Mouse (Mus musculus) hindbrain, embryonic 11.5 days (tissue): ENCODE data around the gene Fbxl17. TPM values are rescaled to one million over a fixed set of nuclear protein-coding genes. Genes with fewer than 3 reads are reported as not detected.

Experiments used
- ATAC-seq: fragments of 200-750 bp; cut with Nextera tagmentation; 2 replicates; pipeline ENCODE4 v1.8.0; 2017; ENCODE audit warnings: mild to moderate bottlenecking, moderate TSS enrichment, moderate library complexity; ENCODE audit not compliant: low FRiP score
- DNase-seq: peaks from one replicate; pipeline ENCODE4 v3.0.0-alpha.2; 2015; ENCODE audit warnings: low spot score
- H3K27ac ChIP-seq: fragments of 300-500 bp; sonication (generic); 2 replicates; pipeline ENCODE4 v1.5.1; 2014; ENCODE audit warnings: mild to moderate bottlenecking, low read depth, low read length
- H3K27me3 ChIP-seq: fragments of 300-500 bp; sonication (generic); 2 replicates; pipeline ENCODE4 v1.6.1; 2014; ENCODE audit warnings: mild to moderate bottlenecking, low read length, moderate library complexity, mixed read lengths; ENCODE audit not compliant: control insufficient read depth, insufficient read depth
- H3K36me3 ChIP-seq: fragments of 300-500 bp; sonication (generic); 2 replicates; pipeline ENCODE4 v1.6.1; 2014; ENCODE audit warnings: mild to moderate bottlenecking, low read length, moderate library complexity, mixed read lengths; ENCODE audit not compliant: control insufficient read depth, insufficient read depth
- H3K4me1 ChIP-seq: fragments of 300-500 bp; sonication (generic); replicated peaks from 2 replicates; pipeline ENCODE4 v1.6.1; 2014; ENCODE audit warnings: low read length, mixed read lengths; ENCODE audit not compliant: control insufficient read depth, insufficient read depth
- H3K4me2 ChIP-seq: fragments of 300-500 bp; sonication (generic); replicated peaks from 2 replicates; pipeline ENCODE4 v1.6.1; 2014; ENCODE audit warnings: mild to moderate bottlenecking, low read depth, low read length
- H3K4me3 ChIP-seq: fragments of 300-500 bp; sonication (generic); 2 replicates; pipeline ENCODE4 v1.5.1; 2014; ENCODE audit warnings: low read depth, low read length
- H3K9ac ChIP-seq: fragments of 300-500 bp; sonication (generic); 2 replicates; pipeline ENCODE4 v1.6.1; 2014; ENCODE audit warnings: low read depth, low read length
- H3K9me3 ChIP-seq: fragments of 300-500 bp; sonication (generic); 2 replicates; pipeline ENCODE4 v1.6.1; 2016; ENCODE audit warnings: low read length; ENCODE audit not compliant: control insufficient read depth
- WGBS: fragments of 180-500 bp; shearing (Covaris S2); extraction: QIAGEN DNeasy Blood & Tissue Kit; methylation state at CpG from one replicate; pipeline ENCODE4 v1.1.7; 2014; 5-methylcytosine and 5-hydroxymethylcytosine counted together
- polyA plus RNA-seq: library from polyadenylated mRNA; unstranded; fragments of >200 nt; fragmentation: Nextera tagmentation; extraction: Ambion mirVana; gene quantifications from 2 replicates; pipeline ENCODE4 v1.2.1, GENCODE M21; 2014

The Fbxl17 gene
- polyA plus RNA-seq, 1 experiment from 2014 or later, result 9.1 TPM

- Histone ChIP-seq H3K27me3 (no peaks in the 10 kb centered on the region), H3K4me3 (no peak overlapping the region), H3K9me3 (no peaks in the 10 kb centered on the region), H3K4me2 (no peak overlapping the region), H3K9ac (no peak overlapping the region), H3K27ac (no peak overlapping the region), H3K4me1 (no peaks in the 10 kb centered on the region), H3K36me3 (no peaks in the 10 kb centered on the region)
- WGBS, result 54% methylated on average over 4 of the region's 4 CpGs
- ATAC-seq (no peak), DNase-seq (no peak)
Observed at GRCm38 (mm10) chr17:63029105-63029504, 470.7 kb downstream of the Fbxl17 start.

- Histone ChIP-seq H3K4me2 (no peak overlapping the region), H3K4me3 (no peak overlapping the region), H3K36me3 (no peaks in the 10 kb centered on the region), H3K27ac (no peak overlapping the region), H3K27me3 (no peaks in the 10 kb centered on the region), H3K9ac (no peak overlapping the region), H3K9me3 (no peaks in the 10 kb centered on the region), H3K4me1 (no peaks in the 10 kb centered on the region)
- ATAC-seq (no peak), DNase-seq (no peak)
- WGBS, result 57% methylated on average over 15 of the region's 15 CpGs
Observed at GRCm38 (mm10) chr17:63025238-63025637, 474.6 kb downstream of the Fbxl17 start.

DNA sequence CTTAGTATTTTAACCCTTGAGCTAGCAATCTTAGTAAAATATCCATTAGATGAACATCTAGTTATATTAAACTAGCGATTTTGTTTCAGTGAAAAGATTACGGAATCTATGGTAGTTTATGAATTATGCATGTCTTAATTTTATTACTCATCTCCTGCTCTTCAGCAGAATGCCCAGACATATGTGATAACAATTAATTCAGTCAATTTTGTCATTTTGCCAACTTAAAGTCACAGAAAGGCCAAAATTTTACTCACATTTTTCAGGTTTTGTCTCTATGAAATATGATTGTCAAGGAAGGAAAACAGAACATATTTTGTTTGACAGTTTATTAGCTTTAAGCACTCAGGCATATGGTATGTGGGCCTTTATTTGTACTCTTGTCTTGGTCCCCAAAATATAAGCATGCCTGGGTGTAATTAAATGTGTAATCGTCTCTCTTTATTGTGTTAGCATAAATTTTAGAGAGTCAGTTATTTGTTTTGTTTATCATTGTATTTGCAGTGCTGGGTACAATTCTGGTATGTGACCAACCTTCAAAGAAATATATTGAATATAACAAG lies 482.1 kb downstream of the Fbxl17 start:
- H3K4me1 ChIP-seq, result no peaks in the 10 kb centered on the region
- H3K27ac ChIP-seq, result no peak overlapping the region
- H3K9me3 ChIP-seq, result no peaks in the 10 kb centered on the region
- no peak overlapping the region for H3K4me2 ChIP-seq
- H3K27me3 ChIP-seq, result no peaks in the 10 kb centered on the region
- H3K36me3 ChIP-seq, result no peaks in the 10 kb centered on the region
- ATAC-seq, result no peak
- 88% methylated on average over 3 of the region's 3 CpGs for WGBS
- H3K4me3 ChIP-seq, result no peak overlapping the region
- H3K9ac ChIP-seq, result no peak overlapping the region
- no peak for DNase-seq

GRCm38 (mm10) chr17:63012571-63012923 lies 487.3 kb downstream of the Fbxl17 start:
- ATAC-seq (no peak), DNase-seq (no peak)
- no peaks in the 10 kb centered on the region for H3K9me3 ChIP-seq
- no peak overlapping the region for H3K9ac ChIP-seq
- H3K4me1 ChIP-seq, result 0 out of 2 replicates have a peak, but pooled peaks cover 2% of the 10 kb centered on the region
- WGBS, result 61% methylated on average over 3 of the region's 3 CpGs
- H3K4me3 ChIP-seq, result no peak overlapping the region
- no peaks in the 10 kb centered on the region for H3K36me3 ChIP-seq
- no peak overlapping the region for H3K27ac ChIP-seq
- H3K4me2 ChIP-seq, result no peak overlapping the region
- H3K27me3 ChIP-seq, result no peaks in the 10 kb centered on the region

- Histone ChIP-seq H3K4me3 (no peak overlapping the region), H3K9me3 (no peaks in the 10 kb centered on the region), H3K27ac (no peak overlapping the region), H3K36me3 (no peaks in the 10 kb centered on the region), H3K4me2 (no peak overlapping the region), H3K9ac (no peak overlapping the region), H3K27me3 (no peaks in the 10 kb centered on the region), H3K4me1 (0 out of 2 replicates have a peak, but pooled peaks cover 2% of the 10 kb centered on the region)
- DNase-seq (no peak), ATAC-seq (no peak; the same call in 1 of the 2 replicates)
- 83% methylated on average over 13 of the region's 13 CpGs for WGBS
Observed at GRCm38 (mm10) chr17:63011893-63012570, 487.8 kb downstream of the Fbxl17 start.

DNA sequence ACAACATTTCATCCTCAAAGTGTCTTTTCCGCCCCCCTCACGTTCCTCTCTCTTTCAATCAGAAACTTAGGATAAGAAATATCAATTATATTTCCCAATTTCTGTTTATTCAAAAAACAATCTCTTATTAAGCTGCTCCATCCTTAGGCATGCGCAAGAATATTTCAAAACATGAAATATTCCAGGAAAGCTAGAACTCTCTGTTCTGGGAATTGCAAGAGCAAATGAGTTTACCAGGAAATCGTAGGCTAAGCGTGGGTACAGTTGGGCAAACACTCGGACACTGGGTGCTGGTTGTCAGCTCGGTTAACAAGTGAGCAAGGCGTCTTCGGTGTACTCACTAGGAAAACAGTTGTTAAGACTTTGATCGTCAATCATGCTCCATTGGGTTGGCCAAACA lies 489.0 kb downstream of the Fbxl17 start:
- no peak overlapping the region for H3K27ac ChIP-seq
- ATAC-seq, result no peak
- no peak overlapping the region for H3K4me2 ChIP-seq
- no peak overlapping the region for H3K4me3 ChIP-seq
- no peaks in the 10 kb centered on the region for H3K9me3 ChIP-seq
- no peaks in the 10 kb centered on the region for H3K27me3 ChIP-seq
- 92% methylated on average over 10 of the region's 10 CpGs for WGBS
- 0 out of 2 replicates have a peak, but pooled peaks cover 2% of the 10 kb centered on the region for H3K4me1 ChIP-seq
- no peaks in the 10 kb centered on the region for H3K36me3 ChIP-seq
- no peak for DNase-seq
- H3K9ac ChIP-seq, result no peak overlapping the region

GRCm38 (mm10) chr17:63008788-63009187 lies 491.0 kb downstream of the Fbxl17 start:
- DNase-seq (no peak), ATAC-seq (peak; percentile 49; the same call in 1 of the 2 replicates)
- no peak overlapping the region for H3K4me3 ChIP-seq
- 0 out of 2 replicates have a peak, but pooled peaks cover 2% of the 10 kb centered on the region for H3K4me1 ChIP-seq
- H3K4me2 ChIP-seq, result no peak overlapping the region
- H3K9me3 ChIP-seq, result no peaks in the 10 kb centered on the region
- H3K9ac ChIP-seq, result no peak overlapping the region
- H3K36me3 ChIP-seq, result no peaks in the 10 kb centered on the region
- H3K27me3 ChIP-seq, result no peaks in the 10 kb centered on the region
- H3K27ac ChIP-seq, result peak overlapping the region; percentile 67; the same call in 1 of the 2 replicates
- 70% methylated on average over 4 of the region's 4 CpGs for WGBS

DNA sequence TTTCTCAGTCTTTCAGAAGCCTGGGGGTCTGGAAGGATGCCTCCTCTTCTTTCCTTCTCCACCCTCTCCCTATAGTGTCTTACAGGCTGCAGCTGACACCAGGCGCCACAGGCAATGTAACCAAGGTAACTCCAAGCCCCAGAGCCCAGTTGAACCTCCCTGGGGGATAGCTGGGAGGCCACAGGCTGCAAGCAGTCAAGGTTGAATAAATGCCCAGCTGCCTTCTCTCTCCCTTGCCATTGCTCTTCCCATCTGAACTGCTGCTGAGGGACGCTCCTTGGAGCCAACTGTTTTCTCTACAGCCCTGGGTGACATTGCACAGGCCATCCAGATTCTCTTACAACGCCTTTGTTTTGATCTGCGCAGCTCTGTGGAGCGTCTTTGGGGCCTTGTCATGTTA lies 491.5 kb downstream of the Fbxl17 start:
- DNase-seq (peak; percentile 74), ATAC-seq (peak; percentile 91)
- WGBS, result 41% methylated on average over 5 of the region's 5 CpGs
- H3K9ac ChIP-seq, result no peak overlapping the region
- 0 out of 2 replicates have a peak, but pooled peaks cover 2% of the 10 kb centered on the region for H3K4me1 ChIP-seq
- no peaks in the 10 kb centered on the region for H3K9me3 ChIP-seq
- H3K4me3 ChIP-seq, result no peak overlapping the region
- H3K36me3 ChIP-seq, result no peaks in the 10 kb centered on the region
- no peak overlapping the region for H3K4me2 ChIP-seq
- H3K27ac ChIP-seq, result peak overlapping the region; percentile 67
- no peaks in the 10 kb centered on the region for H3K27me3 ChIP-seq

DNA sequence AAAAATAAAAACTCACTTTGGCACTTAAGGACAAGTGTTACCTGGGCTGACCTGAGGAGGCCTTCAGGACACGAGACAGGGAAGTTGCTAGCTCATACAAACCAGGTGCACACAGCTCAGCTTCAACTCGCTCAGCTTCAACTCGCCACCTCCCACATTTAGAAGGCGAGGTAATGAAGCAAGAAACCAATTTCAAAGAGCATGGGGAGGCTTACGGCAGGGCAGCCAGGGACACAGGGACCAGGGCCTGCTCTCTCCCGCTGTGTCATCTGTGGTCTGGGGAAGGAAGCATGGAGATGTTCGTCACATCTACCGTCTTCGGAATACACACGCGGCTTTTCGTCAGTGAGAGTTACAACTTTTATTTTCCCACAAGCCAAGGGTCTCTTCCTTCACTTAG lies 491.9 kb downstream of the Fbxl17 start:
- H3K9ac ChIP-seq, result no peak overlapping the region
- peak; percentile 56 for ATAC-seq
- peak overlapping the region; percentile 67; the same call in 1 of the 2 replicates for H3K27ac ChIP-seq
- H3K4me2 ChIP-seq, result no peak overlapping the region
- H3K36me3 ChIP-seq, result no peaks in the 10 kb centered on the region
- H3K4me1 ChIP-seq, result 0 out of 2 replicates have a peak, but pooled peaks cover 2% of the 10 kb centered on the region
- no peaks in the 10 kb centered on the region for H3K27me3 ChIP-seq
- no peaks in the 10 kb centered on the region for H3K9me3 ChIP-seq
- WGBS, result 65% methylated on average over 12 of the region's 12 CpGs
- DNase-seq, result no peak
- H3K4me3 ChIP-seq, result no peak overlapping the region
